26 mouse cellular contexts compared by ENCODE assay signal in genomic region chr4:41329481-41329880, GRCm38 (mm10). TPM values are rescaled to one million over a fixed set of nuclear protein-coding genes. Genes with fewer than 3 reads are reported as not detected.
DNase-seq lines count a peak whose midpoint lies in the region; ATAC-seq lines count a peak whose summit lies in the region.
"Had no signal": no experiment of that assay in that cellular context is flagged by ENCODE, and none has a peak within 500 bp of the region (broad histone marks: within the 10 kb centered on the region; RNA-seq: fewer than 3 reads in every experiment).

No protein-coding gene starts in this region.

- no peak for ATAC-seq in liver, embryonic 13.5 days (ENCODE audit: low read depth)
- ATAC-seq in liver, embryonic 11.5 days (replicated peaks; ENCODE audit: low FRiP score), result no peak
- ATAC-seq: activated CD4-positive, CD25-positive, alpha-beta regulatory T cell, adult 4 months; forebrain, embryonic 13.5 days; forebrain, embryonic 16.5 days; Patski had no signal

- no peaks in the 10 kb centered on the region for H3K36me3 ChIP-seq in liver, embryonic 13.5 days
- no peaks in the 10 kb centered on the region for H3K36me3 ChIP-seq in liver, embryonic 11.5 days (ENCODE audit: control insufficient read depth, insufficient read depth, low read length)
- H3K36me3 ChIP-seq: forebrain, embryonic 10.5 days; G1E; hindbrain, embryonic 12.5 days; hindbrain, embryonic 15.5 days had no signal

- DNase-seq in liver, embryonic 13.5 days, result no peak
- no peak for DNase-seq in liver, embryonic 11.5 days (ENCODE audit: low spot score)
- peak; percentile 97 for DNase-seq in ES-CJ7 (ENCODE audit: low read depth, low spot score)
- peak; percentile 86 for DNase-seq in ZHBTc4 (ENCODE audit: low read depth, low spot score)
- DNase-seq in adipocyte (ENCODE audit: low spot score), result no peak
- DNase-seq in ovary, postnatal 14 days (ENCODE audit: low spot score), result no peak
- DNase-seq in kidney, adult 9 months, result no peak
- DNase-seq: adrenal gland, postnatal 10 days; adrenal gland, postnatal 36 days; B cell, adult 2 months; cerebellum, adult 18-20 months; cerebellum, adult 9-10 months; cerebellum, postnatal 14 days; gastrocnemius, adult 2 months; gastrocnemius, postnatal 14 days; heart, adult 11 months had no signal

- H3K4me1 ChIP-seq in liver, embryonic 13.5 days (replicated peaks), result peaks cover 61% of the 10 kb centered on the region
- peaks cover 11% of the 10 kb centered on the region for H3K4me1 ChIP-seq in liver, embryonic 11.5 days (replicated peaks; ENCODE audit: control insufficient read depth, insufficient read depth, low read length)
- H3K4me1 ChIP-seq: forebrain, embryonic 10.5 days; forebrain, embryonic 13.5 days; hindbrain, embryonic 12.5 days; hindbrain, embryonic 15.5 days had no signal

- WGBS in liver, embryonic 13.5 days (ENCODE audit: insufficient replicate concordance), result 55% methylated on average over 4 of the region's 4 CpGs
- WGBS in liver, embryonic 11.5 days, result 68% methylated on average over 4 of the region's 4 CpGs

- no peak overlapping the region for H3K9ac ChIP-seq in liver, embryonic 13.5 days
- no peak overlapping the region for H3K9ac ChIP-seq in liver, embryonic 11.5 days (ENCODE audit: low read depth, low read length)
- H3K9ac ChIP-seq: forebrain, embryonic 13.5 days; hindbrain, embryonic 12.5 days; hindbrain, embryonic 15.5 days had no signal

- H3K9me3 ChIP-seq in liver, embryonic 13.5 days (replicated peaks), result no peaks in the 10 kb centered on the region
- H3K9me3 ChIP-seq in liver, embryonic 11.5 days (ENCODE audit: control insufficient read depth, low read length), result no peaks in the 10 kb centered on the region
- H3K9me3 ChIP-seq: forebrain, embryonic 10.5 days; forebrain, embryonic 13.5 days; G1E; hindbrain, embryonic 12.5 days; hindbrain, embryonic 15.5 days had no signal

- H3K27me3 ChIP-seq in liver, embryonic 13.5 days, result no peaks in the 10 kb centered on the region
- no peaks in the 10 kb centered on the region for H3K27me3 ChIP-seq in liver, embryonic 11.5 days (replicated peaks; ENCODE audit: control insufficient read depth, insufficient read depth, low read length)
- H3K27me3 ChIP-seq: CH12.LX; forebrain, embryonic 13.5 days; hindbrain, embryonic 12.5 days; hindbrain, embryonic 15.5 days; Patski had no signal

- peak overlapping the region; percentile 98 for H3K27ac ChIP-seq in liver, embryonic 13.5 days
- H3K27ac ChIP-seq in liver, embryonic 11.5 days (ENCODE audit: low read depth, low read length), result no peak overlapping the region
- H3K27ac ChIP-seq: forebrain, embryonic 10.5 days; forebrain, embryonic 13.5 days; gastrocnemius, adult 2 months; hindbrain, embryonic 12.5 days; hindbrain, embryonic 15.5 days had no signal

- no peak overlapping the region for H3K4me2 ChIP-seq in liver, embryonic 13.5 days
- no peak overlapping the region for H3K4me2 ChIP-seq in liver, embryonic 11.5 days
- H3K4me2 ChIP-seq: forebrain, embryonic 13.5 days; heart, embryonic 11.5 days; hindbrain, embryonic 12.5 days; hindbrain, embryonic 15.5 days had no signal

- no peak overlapping the region for H3K4me3 ChIP-seq in liver, embryonic 13.5 days (replicated peaks)
- no peak overlapping the region for H3K4me3 ChIP-seq in liver, embryonic 11.5 days (ENCODE audit: low read depth, low read length)
- H3K4me3 ChIP-seq: forebrain, embryonic 10.5 days; forebrain, embryonic 13.5 days; gastrocnemius, adult 2 months; hindbrain, embryonic 12.5 days; hindbrain, embryonic 15.5 days had no signal

RNA-seq across cellular contexts. Expression of gene Dcaf12, which starts 14.8 kb away (rescaled TPM):
- 66.0 and 74.8 TPM in 2 replicates for polyA plus RNA-seq in liver, embryonic 13.5 days (2015; fragmentation: Nextera tagmentation; extraction: Ambion mirVana)
- polyA plus RNA-seq in liver, embryonic 11.5 days (2014; fragmentation: Nextera tagmentation; extraction: Ambion mirVana), result 50.8 and 53.4 TPM in 2 replicates

RNA-seq across cellular contexts. Expression of gene Ubap1, which starts 19.3 kb away (rescaled TPM):
- polyA plus RNA-seq in liver, embryonic 13.5 days (2015; fragmentation: Nextera tagmentation; extraction: Ambion mirVana), result 28.5 and 33.8 TPM in 2 replicates
- 37.1 and 38.3 TPM in 2 replicates for polyA plus RNA-seq in liver, embryonic 11.5 days (2014; fragmentation: Nextera tagmentation; extraction: Ambion mirVana)

RNA-seq across cellular contexts. Expression of gene Ubap2, which starts 54.5 kb away (rescaled TPM):
- 25.2 and 35.7 TPM in 2 replicates for polyA plus RNA-seq in liver, embryonic 13.5 days (2015; fragmentation: Nextera tagmentation; extraction: Ambion mirVana)
- 82.8 and 85.6 TPM in 2 replicates for polyA plus RNA-seq in liver, embryonic 11.5 days (2014; fragmentation: Nextera tagmentation; extraction: Ambion mirVana)

Comparison
In these comparisons a context has a peak if more than half of its experiments do, and no peak if none do; other contexts are left out.
1. DNase-seq: peak in ES-CJ7 (single experiment) and ZHBTc4 (single experiment); none in liver, embryonic 13.5 days (single experiment), liver, embryonic 11.5 days (single experiment), adipocyte (single experiment), ovary, postnatal 14 days (single experiment) and kidney, adult 9 months (single experiment).